Mouse (Mus musculus) lung, postnatal 0 days (tissue): ENCODE measurements around the gene Frmd6. TPM values are rescaled to one million over a fixed set of nuclear protein-coding genes. Genes with fewer than 3 reads are reported as not detected.

Source experiments
- ATAC-seq: fragments of 200-750 bp; cut with Nextera tagmentation; 2 replicates; pipeline ENCODE4 v1.8.0; 2017; ENCODE audit warnings: moderate library complexity
- DNase-seq: peaks from one replicate; pipeline ENCODE4 v3.0.0-alpha.2; 2016; ENCODE audit warnings: low spot score
- H3K27ac ChIP-seq: fragments of 300-500 bp; sonication (generic); 2 replicates; pipeline ENCODE4 v1.5.1; 2014; ENCODE audit warnings: antibody characterized with exemption, mild to moderate bottlenecking, low read length, mixed read lengths
- H3K27me3 ChIP-seq: fragments of 300-500 bp; sonication (generic); replicated peaks from 2 replicates; pipeline ENCODE4 v1.6.1; 2014; ENCODE audit warnings: low read length, mixed read lengths; ENCODE audit not compliant: insufficient read depth
- H3K36me3 ChIP-seq: fragments of 300-500 bp; sonication (generic); 2 replicates; pipeline ENCODE4 v1.6.1; 2014; ENCODE audit warnings: low read length, mixed read lengths; ENCODE audit not compliant: insufficient read depth
- H3K4me1 ChIP-seq: fragments of 300-500 bp; sonication (generic); 2 replicates; pipeline ENCODE4 v1.6.1; 2014; ENCODE audit warnings: antibody characterized with exemption, low read depth, low read length, mixed read lengths; ENCODE audit not compliant: insufficient read depth
- H3K4me2 ChIP-seq: fragments of 300-500 bp; sonication (generic); replicated peaks from 2 replicates; pipeline ENCODE4 v1.6.1; 2014; ENCODE audit warnings: low read depth, mild to moderate bottlenecking, low read length, moderate library complexity, mixed read lengths
- H3K4me3 ChIP-seq: fragments of 300-500 bp; sonication (generic); 2 replicates; pipeline ENCODE4 v1.5.1; 2014; ENCODE audit warnings: low read depth, low read length
- H3K9ac ChIP-seq: fragments of 300-500 bp; sonication (generic); replicated peaks from 2 replicates; pipeline ENCODE4 v1.6.1; 2014; ENCODE audit warnings: low read depth, mild to moderate bottlenecking
- H3K9me3 ChIP-seq: fragments of 300-500 bp; sonication (generic); 2 replicates; pipeline ENCODE4 v1.6.1; 2016; ENCODE audit warnings: low read length, mixed read lengths
- CTCF ChIP-seq: IDR thresholded peaks from 2 replicates; pipeline ENCODE4 v1.5.1; 2016; ENCODE audit warnings: antibody characterized with exemption, mild to moderate bottlenecking
- EP300 ChIP-seq: IDR thresholded peaks from 2 replicates; pipeline ENCODE4 v1.6.1; 2016; ENCODE audit warnings: antibody characterized with exemption, mild to moderate bottlenecking, control low read depth
- WGBS: fragments of 180-500 bp; shearing (Covaris S2); extraction: QIAGEN DNeasy Blood & Tissue Kit; methylation state at CpG from one replicate; pipeline ENCODE4 v1.1.7; 2014; 5-methylcytosine and 5-hydroxymethylcytosine counted together
- polyA plus RNA-seq: library from polyadenylated mRNA; unstranded; fragments of >200 nt; fragmentation: Nextera tagmentation; extraction: Ambion mirVana; gene quantifications from 2 replicates; pipeline ENCODE4 v1.2.1, GENCODE M21; 2015

Frmd6 gene
- polyA plus RNA-seq, 1 experiment from 2014 or later: 25.5 TPM

DNA sequence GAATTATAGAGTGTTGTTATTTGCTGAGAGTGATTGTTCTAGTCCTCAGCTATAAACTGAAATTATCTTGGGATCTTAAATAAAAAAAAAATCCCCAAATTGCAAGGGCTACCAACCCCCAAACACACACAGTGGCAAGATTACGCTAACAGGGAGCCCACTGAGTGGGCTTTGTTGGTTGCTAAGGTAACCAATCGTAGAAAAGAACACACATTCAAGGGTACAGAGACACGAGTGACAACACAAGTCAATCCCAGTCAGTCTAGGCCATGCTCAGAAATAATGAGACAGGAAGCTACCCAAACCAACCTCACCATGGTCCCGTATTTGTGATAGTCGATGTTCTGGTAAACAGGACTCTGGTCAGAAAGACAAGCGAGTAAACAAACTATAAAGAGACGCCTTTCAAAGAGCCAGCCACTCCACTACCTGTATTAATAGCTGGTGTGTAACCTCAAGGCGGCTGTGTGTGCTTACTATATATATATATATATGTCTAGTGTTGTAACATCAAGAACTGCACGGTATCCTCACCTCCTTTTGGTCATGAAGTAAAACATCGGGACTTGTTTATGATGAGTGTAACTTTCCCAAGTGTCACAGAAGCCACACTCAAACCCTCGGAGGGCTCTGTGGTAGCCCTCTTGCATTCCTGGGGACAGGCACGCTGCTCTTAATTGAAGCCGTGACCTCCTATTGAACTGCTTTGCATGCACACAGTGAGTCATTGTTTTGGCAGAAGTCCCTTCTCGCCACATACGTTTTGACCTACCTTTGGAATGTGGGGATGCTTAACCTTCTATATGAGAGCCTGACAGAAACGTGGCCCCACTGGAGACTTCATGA is 30.5 kb upstream of the Frmd6 start:
- Histone ChIP-seq H3K4me1 (peaks cover 13% of the 10 kb centered on the region; the same call in 1 of the 2 replicates), H3K4me3 (no peak overlapping the region), H3K4me2 (no peak overlapping the region), H3K36me3 (no peaks in the 10 kb centered on the region), H3K9me3 (no peaks in the 10 kb centered on the region), H3K9ac (no peak overlapping the region), H3K27me3 (no peaks in the 10 kb centered on the region), H3K27ac (peak overlapping the region; percentile 54)
- ATAC-seq: peak; percentile 72
- peak; percentile 86 for DNase-seq
- 37% methylated on average over 16 of the region's 16 CpGs for WGBS
- TF ChIP-seq CTCF: no peak
- TF ChIP-seq EP300: peak; percentile 90

DNA sequence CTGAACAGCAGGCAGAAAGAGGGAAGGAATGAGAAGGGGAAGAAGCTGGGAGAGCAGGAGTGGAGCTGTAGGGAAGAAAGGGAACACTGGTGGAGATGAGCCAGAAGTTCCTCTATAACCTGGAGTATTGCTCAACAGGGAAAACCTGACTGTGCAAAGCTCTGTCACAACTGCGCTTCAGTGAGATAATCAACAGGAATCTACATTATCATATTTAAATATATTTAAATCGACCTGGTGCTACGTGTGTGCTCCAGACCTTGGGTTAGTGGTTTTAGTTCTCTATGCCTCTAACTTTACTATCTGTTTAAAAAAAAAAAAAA is 30.0 kb upstream of the Frmd6 start:
- 73% methylated on average over 3 of the region's 3 CpGs for WGBS
- no peak for DNase-seq
- H3K4me2 ChIP-seq: no peak overlapping the region

DNA sequence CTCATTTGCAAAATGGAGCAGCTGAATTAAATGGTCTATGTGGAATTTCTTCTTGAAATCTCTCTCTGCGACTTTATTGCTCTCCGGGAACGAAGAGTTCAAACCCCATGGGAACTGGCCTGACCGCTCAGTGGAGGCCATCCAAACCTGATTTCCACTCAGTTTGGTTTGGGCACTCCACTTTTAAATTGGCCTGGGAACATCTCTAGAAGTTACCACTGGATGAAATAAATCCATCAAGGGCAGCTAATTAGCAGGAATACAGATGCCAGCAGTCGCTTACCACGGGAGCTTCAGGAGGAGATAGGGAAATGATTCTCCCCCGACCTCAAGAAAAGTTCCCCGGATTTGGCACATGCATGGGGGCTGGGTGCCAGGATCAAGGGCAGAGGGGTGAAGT is 26.8 kb upstream of the Frmd6 start:
- TF ChIP-seq EP300: no peak
- TF ChIP-seq CTCF: no peak
- Histone ChIP-seq H3K36me3 (no peaks in the 10 kb centered on the region), H3K9ac (no peak overlapping the region), H3K4me1 (peaks cover 10% of the 10 kb centered on the region; the same call in 1 of the 2 replicates), H3K27me3 (no peaks in the 10 kb centered on the region), H3K4me3 (no peak overlapping the region), H3K4me2 (no peak overlapping the region), H3K9me3 (no peaks in the 10 kb centered on the region), H3K27ac (peak overlapping the region; percentile 86)
- 38% methylated on average over 8 of the region's 8 CpGs for WGBS
- ATAC-seq (no peak), DNase-seq (no peak)

More for the DNA sequence above, 30.0 kb upstream of the Frmd6 start:
- Histone ChIP-seq H3K36me3 (no peaks in the 10 kb centered on the region), H3K4me1 (peaks cover 15% of the 10 kb centered on the region; the same call in 1 of the 2 replicates), H3K27me3 (no peaks in the 10 kb centered on the region), H3K27ac (peak overlapping the region; percentile 49), H3K9me3 (no peaks in the 10 kb centered on the region), H3K4me3 (no peak overlapping the region), H3K9ac (no peak overlapping the region)
- TF ChIP-seq EP300 (no peak), CTCF (no peak)
- ATAC-seq: no peak

DNA sequence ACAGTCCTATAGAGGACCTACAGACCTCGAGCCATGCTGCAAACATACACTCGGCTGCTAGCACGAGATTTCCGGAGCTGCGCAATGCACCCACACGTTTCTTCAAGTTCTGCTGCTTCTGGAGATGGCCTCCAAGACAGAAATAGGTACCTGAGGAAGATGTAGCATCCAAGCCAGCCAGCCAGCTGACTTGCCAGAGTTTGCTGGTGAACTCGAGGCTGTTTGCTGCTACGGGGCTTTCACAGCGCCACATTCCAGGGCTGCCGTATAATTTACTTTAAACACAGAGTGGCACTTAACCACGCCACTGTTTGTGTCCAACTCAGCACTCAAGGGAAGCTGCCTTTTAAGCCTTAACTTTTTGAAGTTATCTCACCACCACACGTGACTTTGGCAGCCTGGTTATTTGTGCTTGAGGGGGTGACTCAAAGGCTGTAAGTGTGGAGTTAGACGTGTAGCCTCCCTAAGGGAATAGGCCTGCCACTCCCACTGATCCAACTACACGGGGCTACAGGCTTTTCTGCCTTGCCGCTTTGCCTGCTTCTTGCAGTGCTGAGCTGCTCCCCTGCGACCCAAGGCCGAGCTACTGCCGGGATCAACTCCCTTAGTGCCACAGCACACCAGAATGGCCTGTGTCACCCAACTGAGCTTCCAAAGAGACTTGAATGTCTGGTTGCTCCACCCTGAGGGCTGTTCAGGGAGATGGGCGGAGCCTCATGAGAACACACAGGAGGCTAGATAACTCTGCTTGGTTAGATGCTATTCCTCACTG is 25.9 kb upstream of the Frmd6 start:
- ATAC-seq (peak; percentile 92), DNase-seq (peak; percentile 93)
- Histone ChIP-seq H3K9ac (no peak overlapping the region), H3K27ac (peak overlapping the region; percentile 86), H3K4me1 (peaks cover 10% of the 10 kb centered on the region; the same call in 1 of the 2 replicates), H3K36me3 (no peaks in the 10 kb centered on the region), H3K4me3 (no peak overlapping the region), H3K27me3 (no peaks in the 10 kb centered on the region), H3K9me3 (no peaks in the 10 kb centered on the region), H3K4me2 (peak overlapping the region; percentile 33)
- 31% methylated on average over 19 of the region's 19 CpGs for WGBS
- TF ChIP-seq CTCF (no peak), EP300 (peak; percentile 92)

DNA sequence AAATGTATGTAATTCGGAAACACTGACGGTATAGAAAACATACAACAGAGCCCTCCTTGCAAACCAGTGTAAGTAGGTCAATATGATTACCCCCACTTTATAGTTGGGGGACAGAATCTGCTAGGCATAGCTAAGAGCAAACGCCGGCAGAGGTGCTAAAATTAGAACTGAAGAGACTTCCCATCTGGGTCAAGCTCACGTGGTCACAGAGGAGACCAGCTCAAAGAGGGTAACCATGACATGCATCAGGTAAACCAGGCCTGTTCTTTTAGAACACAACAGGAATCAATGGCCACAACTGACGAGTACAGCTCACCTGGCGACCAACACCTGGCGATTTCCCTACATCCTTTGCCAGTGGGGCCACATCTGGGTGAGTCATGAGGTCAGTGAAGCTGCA is 25.2 kb upstream of the Frmd6 start:
- DNase-seq: no peak
- Histone ChIP-seq H3K4me3 (no peak overlapping the region), H3K27ac (peak overlapping the region; percentile 85; the same call in 1 of the 2 replicates), H3K4me2 (no peak overlapping the region), H3K4me1 (peaks cover 8% of the 10 kb centered on the region; the same call in 1 of the 2 replicates), H3K27me3 (no peaks in the 10 kb centered on the region), H3K9me3 (no peaks in the 10 kb centered on the region), H3K36me3 (no peaks in the 10 kb centered on the region), H3K9ac (no peak overlapping the region)
- TF ChIP-seq EP300 (no peak), CTCF (no peak)
- ATAC-seq: no peak
- WGBS: 65% methylated on average over 8 of the region's 8 CpGs

DNA sequence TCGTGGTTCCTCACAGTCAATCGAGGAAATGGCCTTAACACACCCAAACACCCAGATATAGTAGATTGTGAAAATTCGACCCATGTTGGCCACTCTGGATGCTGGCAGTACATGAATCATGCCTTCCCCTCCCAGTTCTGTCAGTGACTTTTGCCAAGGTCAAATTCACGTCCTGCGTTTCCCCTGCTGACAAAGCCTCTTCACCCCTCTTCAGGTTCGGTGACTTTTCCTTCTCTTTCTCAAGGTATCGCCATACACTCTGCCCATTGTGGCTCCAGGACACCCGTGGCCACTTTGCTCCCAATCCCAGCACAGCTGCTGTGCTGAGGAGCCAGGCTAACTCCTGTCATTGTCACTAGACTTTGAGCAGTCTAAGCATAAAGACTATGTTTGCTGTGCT is 24.0 kb upstream of the Frmd6 start:
- H3K27me3 ChIP-seq: no peaks in the 10 kb centered on the region
- 36% methylated on average over 8 of the region's 8 CpGs for WGBS
- DNase-seq (no peak), ATAC-seq (no peak)
- no peak overlapping the region for H3K4me2 ChIP-seq
- no peak for TF ChIP-seq CTCF
- TF ChIP-seq EP300: no peak
- H3K9ac ChIP-seq: no peak overlapping the region
- H3K4me1 ChIP-seq: peaks cover 6% of the 10 kb centered on the region; the same call in 1 of the 2 replicates
- no peaks in the 10 kb centered on the region for H3K9me3 ChIP-seq
- no peak overlapping the region for H3K4me3 ChIP-seq
- H3K36me3 ChIP-seq: no peaks in the 10 kb centered on the region
- no peak overlapping the region for H3K27ac ChIP-seq
